Mouse (Mus musculus) forebrain, embryonic 12.5 days (tissue): ENCODE measurements around the gene Btnl2. TPM values are rescaled to one million over a fixed set of nuclear protein-coding genes. Genes with fewer than 3 reads are reported as not detected.

Experiments used
- ATAC-seq: fragments of 200-750 bp; cut with Nextera tagmentation; 2 replicates; pipeline ENCODE4 v1.8.0; 2017; ENCODE audit warnings: moderate TSS enrichment; ENCODE audit not compliant: low FRiP score
- H3K27ac ChIP-seq: fragments of 300-500 bp; sonication (generic); 2 replicates; pipeline ENCODE4 v1.5.1; 2016; ENCODE audit warnings: mild to moderate bottlenecking
- H3K27me3 ChIP-seq: fragments of 300-500 bp; sonication (generic); 2 replicates; pipeline ENCODE4 v1.6.1; 2016; ENCODE audit warnings: mild to moderate bottlenecking
- H3K36me3 ChIP-seq: fragments of 300-500 bp; sonication (generic); replicated peaks from 2 replicates; pipeline ENCODE4 v1.6.1; 2016; ENCODE audit warnings: mild to moderate bottlenecking
- H3K4me1 ChIP-seq: fragments of 300-500 bp; sonication (generic); 2 replicates; pipeline ENCODE4 v1.6.1; 2016
- H3K4me2 ChIP-seq: fragments of 300-500 bp; sonication (generic); 2 replicates; pipeline ENCODE4 v1.6.1; 2016; ENCODE audit warnings: mild to moderate bottlenecking, moderate library complexity
- H3K4me3 ChIP-seq: fragments of 300-500 bp; sonication (generic); replicated peaks from 2 replicates; pipeline ENCODE4 v1.5.1; 2016; ENCODE audit warnings: mild to moderate bottlenecking
- H3K9ac ChIP-seq: fragments of 300-500 bp; sonication (generic); 2 replicates; pipeline ENCODE4 v1.6.1; 2016; ENCODE audit warnings: mild to moderate bottlenecking
- H3K9me3 ChIP-seq: fragments of 300-500 bp; sonication (generic); 2 replicates; pipeline ENCODE4 v1.6.1; 2016
- WGBS: fragments of 180-500 bp; shearing (Covaris S2); methylation state at CpG from one replicate; pipeline ENCODE4 v1.1.7; 2016; 5-methylcytosine and 5-hydroxymethylcytosine counted together
- polyA plus RNA-seq: library from polyadenylated mRNA; unstranded; fragments of >200 nt; fragmentation: Nextera tagmentation; extraction: Ambion mirVana; gene quantifications from 2 replicates; pipeline ENCODE4 v1.2.1, GENCODE M21; 2016

The Btnl2 gene
- polyA plus RNA-seq, 1 experiment from 2014 or later = not detected

- no peak overlapping the region for H3K9ac ChIP-seq
- H3K36me3 ChIP-seq = no peaks in the 10 kb centered on the region
- H3K4me1 ChIP-seq = no peaks in the 10 kb centered on the region
- 100% methylated on average over 1 of the region's 1 CpGs for WGBS
- H3K4me2 ChIP-seq = no peak overlapping the region
- no peak overlapping the region for H3K4me3 ChIP-seq
- no peak overlapping the region for H3K27ac ChIP-seq
- ATAC-seq = no peak
- no peaks in the 10 kb centered on the region for H3K9me3 ChIP-seq
- no peaks in the 10 kb centered on the region for H3K27me3 ChIP-seq
These were observed 318 bp downstream of the Btnl2 start for GRCm38 (mm10) chr17:34354940-34355339.

- no peak for ATAC-seq
- Histone ChIP-seq H3K9ac (no peak overlapping the region), H3K36me3 (no peaks in the 10 kb centered on the region), H3K4me2 (no peak overlapping the region), H3K4me1 (no peaks in the 10 kb centered on the region), H3K9me3 (no peaks in the 10 kb centered on the region), H3K4me3 (no peak overlapping the region), H3K27me3 (no peaks in the 10 kb centered on the region), H3K27ac (no peak overlapping the region)
- 87% methylated on average over 15 of the region's 15 CpGs for WGBS
These were observed 8.4 kb downstream of the Btnl2 start for GRCm38 (mm10) chr17:34362954-34363546.

DNA sequence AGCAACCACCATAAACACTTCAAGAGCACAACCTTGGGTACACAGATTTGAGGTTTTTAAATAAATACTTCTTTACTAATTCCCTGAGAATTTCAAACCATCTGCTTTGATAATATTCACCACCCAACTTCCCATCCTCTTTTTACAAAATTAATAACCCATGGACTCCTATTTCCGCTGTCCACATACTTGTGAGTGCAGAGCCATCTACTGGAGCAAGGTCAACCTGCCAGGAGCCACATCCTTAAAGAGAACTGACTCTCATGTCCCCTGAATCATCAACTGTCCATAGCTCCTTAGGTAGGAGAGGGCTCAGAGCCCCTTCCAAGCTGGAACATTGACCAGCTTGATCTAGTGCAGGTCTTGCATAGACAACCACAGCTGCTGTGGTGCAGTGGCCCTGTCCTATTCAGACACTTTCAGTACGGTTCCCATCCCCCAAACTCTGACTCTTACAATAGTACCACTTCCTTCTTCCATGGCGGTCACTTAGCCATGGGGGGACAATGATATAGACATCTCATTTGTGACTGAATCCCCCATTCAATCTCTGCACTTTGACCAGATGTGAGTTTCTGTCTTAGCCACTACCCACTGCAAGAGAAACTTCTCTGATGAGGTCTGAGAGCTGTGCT is 9.2 kb downstream of the Btnl2 start:
- 87% methylated on average over 3 of the region's 3 CpGs for WGBS
- Histone ChIP-seq H3K9me3 (no peaks in the 10 kb centered on the region), H3K4me2 (no peak overlapping the region), H3K4me3 (no peak overlapping the region), H3K27ac (no peak overlapping the region), H3K36me3 (no peaks in the 10 kb centered on the region), H3K9ac (no peak overlapping the region), H3K4me1 (no peaks in the 10 kb centered on the region), H3K27me3 (no peaks in the 10 kb centered on the region)
- no peak for ATAC-seq

- Histone ChIP-seq H3K4me1 (no peaks in the 10 kb centered on the region), H3K27me3 (no peaks in the 10 kb centered on the region), H3K36me3 (no peaks in the 10 kb centered on the region), H3K4me2 (no peak overlapping the region), H3K4me3 (no peak overlapping the region), H3K27ac (no peak overlapping the region), H3K9me3 (no peaks in the 10 kb centered on the region), H3K9ac (no peak overlapping the region)
- ATAC-seq = no peak
- 80% methylated on average over 10 of the region's 10 CpGs for WGBS
These were observed 10.4 kb downstream of the Btnl2 start for GRCm38 (mm10) chr17:34365031-34365430.

DNA sequence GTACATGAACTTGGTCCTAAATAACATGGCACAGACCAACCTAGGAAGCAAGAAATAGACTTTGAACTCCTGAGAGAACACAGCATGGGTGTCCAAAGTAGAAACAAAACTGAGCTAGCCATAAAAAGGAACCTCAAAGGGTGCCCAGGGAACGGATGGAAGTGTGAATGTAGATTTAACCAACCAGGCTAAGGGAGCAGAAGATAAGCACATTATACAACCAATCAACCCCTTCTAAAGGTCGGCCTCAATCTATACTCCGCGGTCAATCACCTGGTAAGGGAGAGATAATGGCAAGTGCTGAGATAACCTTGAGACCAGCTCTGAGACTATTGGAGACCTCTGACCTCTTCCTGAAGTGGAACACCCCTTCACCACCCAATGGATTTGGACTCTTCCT is 15.9 kb downstream of the Btnl2 start:
- WGBS = 87% methylated on average over 4 of the region's 4 CpGs

DNA sequence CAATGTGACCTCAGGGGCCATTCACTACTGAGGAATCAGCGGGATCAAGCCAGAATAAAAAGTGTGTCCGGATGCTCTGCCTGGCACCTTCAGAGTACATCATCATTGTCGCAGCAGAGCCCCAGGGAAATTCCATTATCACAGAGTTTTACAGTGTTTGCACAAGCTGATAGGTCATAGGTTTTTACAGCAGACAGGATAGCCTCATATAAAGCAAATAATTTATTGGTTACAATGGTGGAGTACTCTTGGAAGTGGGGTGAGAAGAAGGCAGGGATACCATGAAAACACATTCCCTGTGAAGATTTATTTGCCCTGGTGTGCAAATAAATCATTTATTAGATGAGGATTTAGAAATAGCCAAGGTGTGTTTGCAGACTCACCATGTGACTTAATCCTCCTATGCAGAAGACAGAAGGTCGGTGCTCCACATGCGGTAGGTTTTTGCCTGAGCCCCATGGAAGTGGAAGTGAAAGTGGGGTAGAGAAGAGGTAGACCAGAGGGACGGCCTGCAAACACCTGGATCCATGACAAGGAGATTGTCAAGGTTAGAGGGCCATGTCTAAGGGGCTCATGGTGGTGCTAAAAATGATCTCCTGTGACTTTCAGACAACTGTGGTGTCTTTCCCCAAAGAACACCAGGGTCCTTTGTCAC is 18.6 kb downstream of the Btnl2 start:
- Histone ChIP-seq H3K4me1 (no peaks in the 10 kb centered on the region), H3K9ac (no peak overlapping the region), H3K36me3 (no peaks in the 10 kb centered on the region), H3K27ac (no peak overlapping the region), H3K4me2 (no peak overlapping the region), H3K4me3 (no peak overlapping the region), H3K9me3 (no peaks in the 10 kb centered on the region), H3K27me3 (no peaks in the 10 kb centered on the region)
- no peak for ATAC-seq
- 89% methylated on average over 6 of the region's 6 CpGs for WGBS

More for the DNA sequence above, 15.9 kb downstream of the Btnl2 start:
- H3K36me3 ChIP-seq = no peaks in the 10 kb centered on the region
- no peak overlapping the region for H3K4me3 ChIP-seq
- no peak overlapping the region for H3K27ac ChIP-seq
- H3K27me3 ChIP-seq = no peaks in the 10 kb centered on the region
- H3K4me2 ChIP-seq = no peak overlapping the region
- no peak overlapping the region for H3K9ac ChIP-seq
- H3K9me3 ChIP-seq = no peaks in the 10 kb centered on the region
- no peak for ATAC-seq
- no peaks in the 10 kb centered on the region for H3K4me1 ChIP-seq

- ATAC-seq = no peak
- Histone ChIP-seq H3K36me3 (no peaks in the 10 kb centered on the region), H3K9ac (no peak within 1 kb of the TSS), H3K4me2 (no peak within 1 kb of the TSS), H3K4me1 (no peaks in the 10 kb centered on the region), H3K4me3 (no peak within 1 kb of the TSS), H3K27ac (no peak within 1 kb of the TSS), H3K9me3 (no peaks in the 10 kb centered on the region), H3K27me3 (no peaks in the 10 kb centered on the region)
- WGBS = 67% methylated on average over 2 of the region's 2 CpGs
These were observed 22.2 kb downstream of the Btnl2 start, which contains the start of gene Btnl1 for GRCm38 (mm10) chr17:34376847-34377246. TSS of gene Btnl1 (plus strand) at chr17:34377132.

- WGBS = 70% methylated on average over 6 of the region's 6 CpGs
These were observed 23.0 kb downstream of the Btnl2 start for GRCm38 (mm10) chr17:34377450-34378209.

DNA sequence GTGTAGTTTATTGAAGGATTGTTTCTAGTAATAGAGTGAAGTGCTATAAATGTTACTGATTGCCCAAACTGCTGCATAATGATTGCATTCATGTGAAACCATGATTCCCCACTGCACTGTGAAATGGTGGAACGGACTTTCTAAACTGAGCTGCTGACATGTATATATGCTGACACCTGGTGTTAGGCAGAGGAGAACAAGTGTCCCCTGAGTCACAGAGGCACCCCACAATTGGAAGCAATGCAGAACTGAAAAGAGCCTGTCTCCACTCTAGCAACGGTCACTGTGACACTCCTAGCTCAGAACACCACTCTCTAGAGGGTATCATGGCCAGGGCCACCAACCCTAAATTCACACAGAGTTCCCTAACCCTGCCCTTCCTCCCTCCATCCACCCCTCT is 24.1 kb downstream of the Btnl2 start:
- no peak overlapping the region for H3K4me3 ChIP-seq
- H3K27ac ChIP-seq = no peak overlapping the region
- no peaks in the 10 kb centered on the region for H3K36me3 ChIP-seq
- H3K9me3 ChIP-seq = no peaks in the 10 kb centered on the region
- 88% methylated on average over 2 of the region's 2 CpGs for WGBS
- H3K27me3 ChIP-seq = no peaks in the 10 kb centered on the region
- no peak overlapping the region for H3K4me2 ChIP-seq
- H3K4me1 ChIP-seq = no peaks in the 10 kb centered on the region
- ATAC-seq = no peak
- H3K9ac ChIP-seq = no peak overlapping the region

More at GRCm38 (mm10) chr17:34377450-34378209, 23.0 kb downstream of the Btnl2 start:
- Histone ChIP-seq H3K27ac (no peak overlapping the region), H3K9me3 (no peaks in the 10 kb centered on the region), H3K9ac (no peak overlapping the region), H3K4me1 (no peaks in the 10 kb centered on the region), H3K4me3 (no peak overlapping the region), H3K4me2 (no peak overlapping the region), H3K27me3 (no peaks in the 10 kb centered on the region), H3K36me3 (no peaks in the 10 kb centered on the region)
- no peak for ATAC-seq

DNA sequence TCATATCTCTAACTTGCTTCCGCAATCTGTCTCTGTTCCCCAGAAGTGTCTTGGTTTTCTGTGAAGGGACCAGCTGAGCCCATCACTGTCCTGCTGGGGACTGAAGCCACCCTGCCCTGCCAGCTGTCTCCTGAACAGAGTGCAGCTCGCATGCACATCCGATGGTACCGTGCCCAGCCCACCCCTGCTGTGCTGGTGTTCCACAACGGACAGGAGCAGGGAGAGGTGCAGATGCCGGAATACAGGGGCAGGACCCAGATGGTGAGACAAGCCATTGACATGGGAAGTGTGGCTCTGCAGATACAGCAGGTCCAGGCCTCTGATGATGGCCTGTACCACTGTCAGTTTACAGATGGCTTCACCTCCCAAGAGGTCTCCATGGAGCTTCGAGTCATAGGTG is 24.8 kb downstream of the Btnl2 start:
- Histone ChIP-seq H3K9ac (no peak overlapping the region), H3K4me3 (no peak overlapping the region), H3K9me3 (no peaks in the 10 kb centered on the region), H3K4me1 (no peaks in the 10 kb centered on the region), H3K27me3 (no peaks in the 10 kb centered on the region), H3K4me2 (no peak overlapping the region), H3K27ac (no peak overlapping the region), H3K36me3 (no peaks in the 10 kb centered on the region)
- no peak for ATAC-seq
- 86% methylated on average over 7 of the region's 7 CpGs for WGBS

GRCm38 (mm10) chr17:34381876-34382275 is 27.3 kb downstream of the Btnl2 start:
- Histone ChIP-seq H3K36me3 (no peaks in the 10 kb centered on the region), H3K9me3 (no peaks in the 10 kb centered on the region), H3K27me3 (0 out of 2 replicates have a peak, but pooled peaks cover 3% of the 10 kb centered on the region), H3K27ac (no peak overlapping the region), H3K4me1 (no peaks in the 10 kb centered on the region), H3K9ac (no peak overlapping the region), H3K4me2 (no peak overlapping the region), H3K4me3 (no peak overlapping the region)
- ATAC-seq = no peak
- WGBS = 71% methylated on average over 11 of the region's 11 CpGs

DNA sequence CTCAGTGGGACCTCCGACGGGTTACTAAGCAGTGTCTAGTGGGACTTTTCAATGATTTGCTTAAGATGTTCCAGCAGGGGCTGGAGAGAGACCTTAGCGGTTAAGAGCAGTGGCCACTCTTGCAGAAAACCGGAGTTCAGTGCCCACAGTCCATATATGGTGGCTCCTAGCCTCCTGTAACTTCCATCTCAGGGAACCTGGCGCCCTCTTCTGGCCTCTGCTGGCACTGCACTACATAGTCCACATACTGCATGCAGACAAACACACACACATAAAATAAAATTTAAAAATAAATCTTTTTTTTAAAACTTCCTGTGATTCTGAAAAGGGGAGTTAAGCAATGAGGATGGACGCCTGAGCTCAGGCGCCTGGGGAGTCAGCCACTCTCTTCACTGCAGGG is 28.6 kb downstream of the Btnl2 start:
- Histone ChIP-seq H3K27ac (no peak overlapping the region), H3K9ac (no peak overlapping the region), H3K4me1 (no peaks in the 10 kb centered on the region), H3K9me3 (no peaks in the 10 kb centered on the region), H3K27me3 (0 out of 2 replicates have a peak, but pooled peaks cover 3% of the 10 kb centered on the region), H3K4me2 (no peak overlapping the region), H3K36me3 (no peaks in the 10 kb centered on the region), H3K4me3 (no peak overlapping the region)
- ATAC-seq = no peak
- whole genome bisulfite sequencing = 80% methylated on average over 7 of the region's 7 CpGs
